Mouse (Mus musculus): ENCODE measurements at regions not wholly inside any gene's neighbourhood (a gene's known extent, or its start where the extent isn't known, plus 50 kb on each side); places are given as distances from the start of the nearest gene placed in this dataset.

- TF ChIP-seq CTCF (IDR thresholded peaks at IDR 0.05; ENCODE audit: low read depth, low read length) = no peak
- TF ChIP-seq GATA1 (IDR thresholded peaks at IDR 0.05; ENCODE audit: borderline replicate concordance, low read length) = no peak
- no peak for TF ChIP-seq POLR2AphosphoS5 (IDR thresholded peaks at IDR 0.05; ENCODE audit: insufficient replicate concordance, low read depth, low read length)
These were observed 52.3 kb upstream of the Sdk2 start for GRCm38 (mm10) chr11:114119135-114119534.

All from G1E (cell line).